In the genomic region with DNA sequence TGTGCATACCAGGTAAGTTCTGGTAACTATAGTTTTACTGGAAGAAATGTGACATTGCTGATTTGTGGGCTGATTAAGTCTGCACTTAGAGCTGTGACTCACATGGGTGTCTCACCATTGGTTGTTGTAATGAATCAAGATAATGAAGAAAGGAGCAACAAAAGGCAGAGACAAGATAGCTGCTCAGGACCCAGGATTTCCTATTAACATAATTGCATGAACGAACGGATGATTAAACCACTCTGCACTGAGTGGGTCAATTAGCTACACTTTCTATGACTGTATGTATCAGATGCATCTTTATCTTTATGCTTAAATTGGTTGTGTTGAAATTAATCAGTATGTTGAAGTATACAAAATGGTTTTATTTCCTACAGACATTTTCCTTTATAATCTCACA, we compare ENCODE assay signal across 27 mouse cellular contexts.
A peak's percentile ranks its signal among the peaks of the same experiment; 100 is the strongest.
DNase-seq lines count a peak whose midpoint lies in the region; ATAC-seq lines count a peak whose summit lies in the region.
"Had no signal": no experiment of that assay in that cellular context is flagged by ENCODE, and none has a peak within 500 bp of the region (broad histone marks: within the 10 kb centered on the region; RNA-seq: fewer than 3 reads in every experiment).

No protein-coding gene starts in this region.

- no peaks in the 10 kb centered on the region for H3K4me1 ChIP-seq in forebrain, embryonic 12.5 days
- H3K4me1 ChIP-seq in forebrain, embryonic 10.5 days = no peaks in the 10 kb centered on the region
- no peaks in the 10 kb centered on the region for H3K4me1 ChIP-seq in hindbrain, embryonic 12.5 days
- H3K4me1 ChIP-seq in hindbrain, embryonic 14.5 days (replicated peaks; ENCODE audit: control insufficient read depth, insufficient read depth, low read length) = no peaks in the 10 kb centered on the region
- no peaks in the 10 kb centered on the region for H3K4me1 ChIP-seq in midbrain, embryonic 16.5 days (ENCODE audit: control insufficient read depth, insufficient read depth, low read length)
- H3K4me1 ChIP-seq: embryonic facial prominence, embryonic 13.5 days; heart, embryonic 10.5 days; heart, embryonic 13.5 days; hindbrain, embryonic 15.5 days had no signal

- H3K27ac ChIP-seq in forebrain, embryonic 12.5 days = no peak overlapping the region
- no peak overlapping the region for H3K27ac ChIP-seq in forebrain, embryonic 10.5 days
- H3K27ac ChIP-seq in hindbrain, embryonic 12.5 days = no peak overlapping the region
- no peak overlapping the region for H3K27ac ChIP-seq in hindbrain, embryonic 14.5 days
- no peak overlapping the region for H3K27ac ChIP-seq in midbrain, embryonic 16.5 days (ENCODE audit: low read length)
- H3K27ac ChIP-seq: embryonic facial prominence, embryonic 10.5 days; embryonic facial prominence, embryonic 13.5 days; heart, adult 2 months; heart, embryonic 10.5 days; heart, embryonic 13.5 days; hindbrain, embryonic 15.5 days had no signal

- no peaks in the 10 kb centered on the region for H3K9me3 ChIP-seq in forebrain, embryonic 12.5 days
- H3K9me3 ChIP-seq in forebrain, embryonic 10.5 days = no peaks in the 10 kb centered on the region
- H3K9me3 ChIP-seq in hindbrain, embryonic 12.5 days (replicated peaks) = no peaks in the 10 kb centered on the region
- H3K9me3 ChIP-seq in hindbrain, embryonic 14.5 days (ENCODE audit: control insufficient read depth, low read length) = no peaks in the 10 kb centered on the region
- no peaks in the 10 kb centered on the region for H3K9me3 ChIP-seq in midbrain, embryonic 16.5 days (replicated peaks; ENCODE audit: control insufficient read depth, low read length, poor library complexity, severe bottlenecking)
- H3K9me3 ChIP-seq: embryonic facial prominence, embryonic 10.5 days; heart, embryonic 10.5 days; heart, embryonic 13.5 days; hindbrain, embryonic 15.5 days had no signal

- 0 out of 2 replicates have a peak, but pooled peaks have one; percentile 44 for ATAC-seq in forebrain, embryonic 12.5 days (ENCODE audit: low FRiP score)
- ATAC-seq in hindbrain, embryonic 12.5 days (ENCODE audit: low FRiP score) = peak; percentile 77
- no peak for ATAC-seq in hindbrain, embryonic 14.5 days (ENCODE audit: low FRiP score)
- ATAC-seq in midbrain, embryonic 16.5 days = no peak
- ATAC-seq: forebrain, embryonic 16.5 days; Patski had no signal

- H3K4me3 ChIP-seq in forebrain, embryonic 12.5 days (replicated peaks) = no peak overlapping the region
- H3K4me3 ChIP-seq in forebrain, embryonic 10.5 days = no peak overlapping the region
- no peak overlapping the region for H3K4me3 ChIP-seq in hindbrain, embryonic 12.5 days
- no peak overlapping the region for H3K4me3 ChIP-seq in hindbrain, embryonic 14.5 days (replicated peaks; ENCODE audit: low read length)
- H3K4me3 ChIP-seq in midbrain, embryonic 16.5 days (ENCODE audit: low read depth, low read length) = no peak overlapping the region
- H3K4me3 ChIP-seq: embryonic facial prominence, embryonic 10.5 days; embryonic facial prominence, embryonic 13.5 days; erythroblast, embryonic 14.5 days; heart, adult 2 months; heart, embryonic 10.5 days; heart, embryonic 13.5 days; hindbrain, embryonic 15.5 days had no signal

- no peak overlapping the region for H3K9ac ChIP-seq in forebrain, embryonic 12.5 days
- H3K9ac ChIP-seq in hindbrain, embryonic 12.5 days = no peak overlapping the region
- no peak overlapping the region for H3K9ac ChIP-seq in hindbrain, embryonic 14.5 days
- no peak overlapping the region for H3K9ac ChIP-seq in midbrain, embryonic 16.5 days (ENCODE audit: low read depth, low read length)
- H3K9ac ChIP-seq: embryonic facial prominence, embryonic 13.5 days; heart, embryonic 13.5 days; hindbrain, embryonic 15.5 days had no signal

- no peak overlapping the region for H3K4me2 ChIP-seq in forebrain, embryonic 12.5 days
- H3K4me2 ChIP-seq in hindbrain, embryonic 12.5 days (replicated peaks) = no peak overlapping the region
- H3K4me2 ChIP-seq in hindbrain, embryonic 14.5 days (replicated peaks) = no peak overlapping the region
- no peak overlapping the region for H3K4me2 ChIP-seq in midbrain, embryonic 16.5 days (ENCODE audit: low read length)
- H3K4me2 ChIP-seq: embryonic facial prominence, embryonic 13.5 days; heart, embryonic 13.5 days; hindbrain, embryonic 15.5 days had no signal

- H3K36me3 ChIP-seq in forebrain, embryonic 12.5 days (replicated peaks) = no peaks in the 10 kb centered on the region
- no peaks in the 10 kb centered on the region for H3K36me3 ChIP-seq in forebrain, embryonic 10.5 days (replicated peaks)
- H3K36me3 ChIP-seq in hindbrain, embryonic 12.5 days = no peaks in the 10 kb centered on the region
- H3K36me3 ChIP-seq in hindbrain, embryonic 14.5 days (replicated peaks; ENCODE audit: control insufficient read depth, insufficient read depth) = no peaks in the 10 kb centered on the region
- no peaks in the 10 kb centered on the region for H3K36me3 ChIP-seq in midbrain, embryonic 16.5 days (ENCODE audit: control insufficient read depth, insufficient read depth, low read length)
- H3K36me3 ChIP-seq: embryonic facial prominence, embryonic 10.5 days; embryonic facial prominence, embryonic 13.5 days; heart, embryonic 10.5 days; heart, embryonic 13.5 days; hindbrain, embryonic 15.5 days had no signal

- WGBS in forebrain, embryonic 12.5 days = 69% methylated on average over 2 of the region's 2 CpGs
- 91% methylated on average over 2 of the region's 2 CpGs for WGBS in forebrain, embryonic 10.5 days
- 56% methylated on average over 2 of the region's 2 CpGs for WGBS in hindbrain, embryonic 12.5 days
- WGBS in hindbrain, embryonic 14.5 days = 39% methylated on average over 2 of the region's 2 CpGs
- 55% methylated on average over 2 of the region's 2 CpGs for WGBS in midbrain, embryonic 16.5 days

- DNase-seq in forebrain, embryonic 10.5 days (ENCODE audit: extremely low spot score, low spot score) = no peak
- DNase-seq in hindbrain, embryonic 14.5 days (ENCODE audit: low spot score) = no peak
- peak; percentile 6 for DNase-seq in retina, postnatal 1 day
- DNase-seq in retina, embryonic 14.5 days (ENCODE audit: low spot score) = no peak
- DNase-seq: adrenal gland, postnatal 10 days; adrenal gland, postnatal 36 days; cerebellum, adult 11 months; cerebellum, adult 2 months; cerebellum, adult 9-11 months; cerebellum, postnatal 25 days; embryo, embryonic 11 days; gastrocnemius, postnatal 10 days; gastrocnemius, postnatal 36 days; heart, adult 2 months; heart, postnatal 14 days; heart, postnatal 4 days had no signal

- H3K27me3 ChIP-seq in forebrain, embryonic 12.5 days = no peaks in the 10 kb centered on the region
- H3K27me3 ChIP-seq in forebrain, embryonic 10.5 days (ENCODE audit: poor library complexity, severe bottlenecking) = no peaks in the 10 kb centered on the region
- no peaks in the 10 kb centered on the region for H3K27me3 ChIP-seq in hindbrain, embryonic 12.5 days
- H3K27me3 ChIP-seq in hindbrain, embryonic 14.5 days (ENCODE audit: control insufficient read depth, insufficient read depth, low read length) = no peaks in the 10 kb centered on the region
- H3K27me3 ChIP-seq in midbrain, embryonic 16.5 days (ENCODE audit: control insufficient read depth, insufficient read depth, low read depth, low read length) = no peaks in the 10 kb centered on the region
- H3K27me3 ChIP-seq: embryonic facial prominence, embryonic 13.5 days; heart, embryonic 13.5 days; hindbrain, embryonic 15.5 days had no signal

Comparison
In these comparisons a context has a peak if more than half of its experiments do, and no peak if none do; other contexts are left out.
1. ATAC-seq: peak in forebrain, embryonic 12.5 days (single experiment) and hindbrain, embryonic 12.5 days (single experiment); none in hindbrain, embryonic 14.5 days (single experiment) and midbrain, embryonic 16.5 days (single experiment).